Mouse (Mus musculus) retina, embryonic 14.5 days (tissue): ENCODE results near the gene Cyp26b1.

ENCODE experiments used
- DNase-seq: peaks from one replicate; pipeline ENCODE4 v3.0.0-alpha.2; 2015; ENCODE audit warnings: low spot score

The Cyp26b1 gene

GRCm38 (mm10) chr6:84562948-84563347, 30.8 kb downstream of the Cyp26b1 start:
- DNase-seq = no peak

DNA sequence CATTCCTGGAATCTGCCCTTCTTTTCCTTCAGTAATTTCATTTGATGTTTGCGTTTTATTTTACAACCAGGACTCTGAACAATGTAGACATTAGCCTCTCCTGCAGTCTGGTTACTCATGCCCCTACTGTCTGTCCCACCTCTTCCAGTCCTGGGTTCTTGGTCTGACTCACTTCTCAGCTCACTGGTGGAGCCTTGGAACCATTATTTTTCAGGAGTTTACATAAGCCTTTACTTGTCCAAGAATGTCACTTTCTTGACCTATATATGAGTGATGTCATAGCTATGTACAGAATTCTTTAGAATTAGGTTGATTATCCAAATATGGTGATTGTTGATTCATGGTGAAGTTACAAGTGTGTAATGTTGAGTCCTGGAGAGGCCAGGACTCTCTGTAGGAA, 32.5 kb downstream of the Cyp26b1 start:
- DNase-seq = no peak

- no peak for DNase-seq
Measured at GRCm38 (mm10) chr6:84549852-84550437, 43.8 kb downstream of the Cyp26b1 start.

DNA sequence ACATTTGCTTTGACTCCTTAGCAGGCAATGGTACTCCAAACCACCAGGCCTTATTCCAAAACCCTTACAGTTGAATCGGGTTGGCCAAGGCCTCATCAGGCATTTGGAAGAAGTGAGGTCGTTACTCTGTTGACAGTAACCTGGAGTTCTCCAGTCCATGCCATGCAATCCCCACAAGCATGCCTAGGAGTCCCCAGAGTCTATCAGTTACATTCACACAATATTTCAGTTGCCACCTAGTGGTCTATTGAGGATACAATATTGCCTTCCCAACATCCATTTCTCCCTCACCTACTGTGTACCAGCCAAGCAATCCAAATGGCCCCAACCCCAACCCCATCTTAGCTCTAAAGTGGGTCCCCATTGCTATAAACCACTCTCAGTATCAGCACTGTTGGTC, 48.3 kb downstream of the Cyp26b1 start:
- DNase-seq = no peak

GRCm38 (mm10) chr6:84544359-84544758, 49.3 kb downstream of the Cyp26b1 start:
- DNase-seq = no peak

GRCm38 (mm10) chr6:84543516-84543915, 50.2 kb downstream of the Cyp26b1 start:
- no peak for DNase-seq

DNA sequence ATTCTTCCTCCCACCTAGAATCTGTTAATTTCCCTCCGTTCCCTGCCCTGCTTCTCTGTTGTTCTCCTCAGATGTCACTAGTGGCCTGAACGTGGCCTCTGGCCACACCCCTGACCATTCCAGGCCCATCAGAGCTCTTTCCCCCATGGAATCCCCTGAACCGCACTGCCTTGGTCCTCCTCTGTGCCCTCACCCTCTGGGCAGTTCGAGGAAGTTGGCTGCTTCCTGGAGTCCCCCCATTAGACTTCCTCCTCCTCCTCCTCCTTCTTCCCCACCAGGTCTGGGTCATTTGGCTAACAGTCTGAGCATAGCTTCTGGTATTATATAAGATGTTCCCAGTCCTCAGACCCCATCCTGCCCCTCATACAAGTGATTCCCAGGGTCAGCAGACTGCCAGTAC, 53.8 kb downstream of the Cyp26b1 start:
- no peak for DNase-seq

DNA sequence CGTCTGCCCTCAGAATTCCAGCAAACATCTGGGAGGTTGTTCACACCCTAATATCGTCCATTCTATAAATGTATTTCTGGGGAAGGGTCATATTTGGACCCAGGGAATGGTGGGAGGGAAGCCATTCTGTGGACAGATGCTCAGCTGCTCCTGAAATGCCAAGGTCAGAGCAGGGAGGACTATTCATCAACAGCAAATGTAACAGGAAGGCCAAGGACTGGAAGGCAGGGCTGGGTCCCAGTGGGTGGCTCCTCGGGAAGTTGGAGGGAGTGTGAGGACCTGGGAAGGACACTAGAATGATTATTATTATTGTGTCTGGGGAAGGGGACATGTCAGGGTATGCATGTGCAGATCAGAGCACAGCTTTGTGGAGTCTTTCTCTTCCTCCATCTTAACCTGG, 55.0 kb downstream of the Cyp26b1 start:
- no peak for DNase-seq

GRCm38 (mm10) chr6:84537611-84538197, 56.0 kb downstream of the Cyp26b1 start:
- DNase-seq = no peak

DNA sequence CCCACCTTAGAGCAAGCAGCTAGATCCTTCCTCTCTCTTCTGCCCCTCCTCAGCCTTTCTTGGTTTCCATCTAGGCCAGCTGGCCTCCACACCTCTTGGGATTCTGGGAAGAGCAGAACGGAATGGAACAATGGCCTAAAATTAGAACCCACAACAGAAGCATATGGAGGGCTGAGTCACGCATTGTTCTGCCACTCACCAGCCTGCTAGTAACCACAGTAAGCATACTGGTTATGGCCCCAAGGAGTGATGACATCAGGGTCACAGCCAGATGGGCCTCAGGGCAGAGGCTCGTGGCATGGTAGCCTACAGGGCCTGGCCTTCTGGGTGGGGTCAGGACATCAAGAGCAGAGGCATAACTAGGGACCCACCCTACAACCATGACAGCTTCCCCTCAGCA, 58.8 kb downstream of the Cyp26b1 start:
- DNase-seq = no peak

DNA sequence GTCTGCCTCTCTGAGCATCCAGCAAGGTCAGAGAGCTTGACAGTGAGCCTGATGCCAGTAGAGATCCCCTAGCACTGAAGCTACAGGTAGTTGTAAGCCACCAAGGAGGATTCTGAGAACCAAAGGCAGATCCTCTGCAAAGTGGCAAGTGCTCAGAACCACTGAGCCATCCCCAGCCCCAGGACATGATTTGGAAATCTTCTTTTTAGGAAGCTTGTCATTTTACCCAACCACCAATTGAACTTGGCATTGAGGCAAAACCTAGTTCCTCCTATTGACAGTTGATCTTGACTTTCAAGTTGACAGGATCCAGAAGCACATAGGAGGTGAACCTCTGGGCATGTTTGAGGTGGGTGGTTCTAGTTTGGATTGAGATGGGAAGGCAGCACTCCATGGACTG, 63.8 kb downstream of the Cyp26b1 start:
- DNase-seq = no peak

- no peak for DNase-seq
Measured at GRCm38 (mm10) chr6:84524901-84525601, 68.7 kb downstream of the Cyp26b1 start.
